Mouse (Mus musculus): ENCODE measurements at regions not wholly inside any gene's neighbourhood (a gene's known extent, or its start where the extent isn't known, plus 50 kb on each side); places are given as distances from the start of the nearest gene placed in this dataset.
"Not testable (repeated sequence)": the region's sequence is repeated elsewhere in the genome, so short reads cannot be mapped to it uniquely, and the experiment has no call there.

DNA sequence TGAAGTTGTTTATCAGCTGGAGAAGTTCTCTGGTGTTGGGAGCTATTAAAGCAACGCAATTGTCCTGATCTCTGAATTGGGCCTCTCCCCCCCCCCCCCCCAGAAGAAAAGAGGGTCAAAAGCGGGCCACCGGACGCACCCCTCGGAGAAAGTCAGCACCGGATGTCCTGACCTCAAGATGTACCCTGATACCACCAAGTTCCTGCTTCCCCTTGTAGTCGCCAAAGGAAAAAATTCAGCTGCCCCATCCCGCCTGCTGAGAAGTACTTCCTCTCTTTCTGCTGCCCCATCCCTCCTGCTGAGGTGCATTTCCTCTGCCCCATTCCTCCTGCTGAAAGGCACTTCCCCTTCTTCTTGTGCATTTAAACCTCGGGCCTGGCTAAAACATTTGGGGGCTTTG, 1191.1 kb upstream of the 1700008P02Rik start:
- TF ChIP-seq CTCF (IDR thresholded peaks at IDR 0.05; ENCODE audit: insufficient read depth, low read length); POLR2A (IDR thresholded peaks at IDR 0.05; ENCODE audit: borderline replicate concordance, extremely low read depth, low read depth, low read length): not testable (repeated sequence)

Measured in lung, adult 2 months (tissue).